Mouse (Mus musculus) B cell, adult 62 days (primary cell): ENCODE measurements around the gene Htatip2. TPM values are rescaled to one million over a fixed set of nuclear protein-coding genes. Genes with fewer than 3 reads are reported as not detected.

Experiments used
- total RNA-seq: library from RNA; stranded (reverse); gene quantifications from 4 replicates; pipeline ENCODE4 v1.2.4, GENCODE M21; 2023

Gene Htatip2
- 8.5 to 12.0 TPM (median 9.5 TPM) in 4 replicates for total RNA-seq

DNA sequence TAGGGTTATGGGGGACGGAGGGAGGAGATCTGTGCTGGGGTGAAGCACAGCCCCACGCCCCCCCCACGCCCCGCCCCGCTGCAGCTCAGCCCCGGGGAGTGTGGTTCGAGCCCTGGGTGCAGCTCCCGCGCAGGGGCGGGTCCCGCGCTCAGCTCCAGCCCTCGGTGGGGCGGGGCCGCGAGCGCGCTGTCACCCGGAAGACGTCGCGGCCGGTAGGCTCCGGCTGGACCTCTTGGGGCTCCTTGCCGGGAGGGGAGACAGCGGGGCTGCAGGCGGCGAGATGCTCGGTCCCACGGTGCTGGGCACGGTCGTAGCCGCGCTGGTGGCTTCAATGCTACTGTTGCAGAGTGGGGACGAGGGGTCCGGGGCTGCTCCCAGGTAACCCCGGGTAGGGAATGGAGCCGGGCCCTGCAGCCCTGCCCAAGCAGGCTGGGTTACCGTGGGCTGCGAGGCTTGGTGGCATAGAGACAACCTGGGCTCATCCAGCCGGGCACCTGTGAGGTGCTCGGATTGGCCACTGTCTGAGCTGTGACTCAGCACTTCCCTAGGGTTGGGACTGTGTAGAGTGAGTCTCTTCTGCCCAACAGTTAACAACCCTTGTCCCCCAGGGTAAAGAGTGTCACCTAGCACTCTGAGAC, at the start of gene Htatip2:
Htatip2 (plus strand) TSS at position 182 of the 638 bp plus-strand sequence.

GRCm38 (mm10) chr7:49778114-49778901, 19.4 kb downstream of the Htatip2 start, which contains the start of gene Prmt3:
Gene Prmt3 (plus strand): TSS chr7:49778346.

Other genes with a start within 250 kb of the Htatip2 start
- not detected in 4 replicates for gene Dbx1, start 122.3 kb upstream of the Htatip2 start, total RNA-seq
- 50.0 to 58.3 TPM (median 54.8 TPM) in 4 replicates for gene Prmt3, start 19.2 kb downstream of the Htatip2 start, total RNA-seq
- gene Slc6a5, start 151.0 kb downstream of the Htatip2 start, total RNA-seq: not detected in 4 replicates
- gene Nell1, start 215.7 kb downstream of the Htatip2 start, total RNA-seq: not detected in 4 replicates